Mouse (Mus musculus) neural tube, embryonic 11.5 days (tissue): ENCODE data around the gene Pmpcb. TPM values are rescaled to one million over a fixed set of nuclear protein-coding genes. Genes with fewer than 3 reads are reported as not detected.

Experiments used
- ATAC-seq: fragments of 200-750 bp; cut with Nextera tagmentation; 2 replicates; pipeline ENCODE4 v1.8.0; 2017; ENCODE audit warnings: moderate number of reproducible peaks, mild to moderate bottlenecking, moderate TSS enrichment, moderate library complexity; ENCODE audit not compliant: insufficient read depth, low FRiP score, low TSS enrichment
- DNase-seq: peaks from one replicate; pipeline ENCODE4 v3.0.0-alpha.2; 2015; ENCODE audit warnings: low spot score
- H3K27ac ChIP-seq: fragments of 300-500 bp; sonication (generic); 2 replicates; pipeline ENCODE4 v1.5.1; 2014; ENCODE audit warnings: low read depth, mild to moderate bottlenecking, low read length
- H3K27me3 ChIP-seq: fragments of 300-500 bp; sonication (generic); 2 replicates; pipeline ENCODE4 v1.6.1; 2014; ENCODE audit warnings: mild to moderate bottlenecking, low read length, mixed read lengths; ENCODE audit not compliant: control insufficient read depth, insufficient read depth
- H3K36me3 ChIP-seq: fragments of 300-500 bp; sonication (generic); 2 replicates; pipeline ENCODE4 v1.6.1; 2014; ENCODE audit warnings: mild to moderate bottlenecking, low read length, moderate library complexity, mixed read lengths; ENCODE audit not compliant: control insufficient read depth, insufficient read depth
- H3K4me1 ChIP-seq: fragments of 300-500 bp; sonication (generic); 2 replicates; pipeline ENCODE4 v1.6.1; 2014; ENCODE audit warnings: low read length, mixed read lengths; ENCODE audit not compliant: control insufficient read depth, insufficient read depth
- H3K4me2 ChIP-seq: fragments of 300-500 bp; sonication (generic); 2 replicates; pipeline ENCODE4 v1.6.1; 2014; ENCODE audit warnings: low read depth, mild to moderate bottlenecking, moderate library complexity
- H3K4me3 ChIP-seq: fragments of 300-500 bp; sonication (generic); 2 replicates; pipeline ENCODE4 v1.5.1; 2014; ENCODE audit warnings: low read depth, low read length
- H3K9ac ChIP-seq: fragments of 300-500 bp; sonication (generic); 2 replicates; pipeline ENCODE4 v1.6.1; 2014; ENCODE audit warnings: mild to moderate bottlenecking, low read length
- H3K9me3 ChIP-seq: fragments of 300-500 bp; sonication (generic); 2 replicates; pipeline ENCODE4 v1.6.1; 2016; ENCODE audit warnings: low read length; ENCODE audit not compliant: control insufficient read depth
- WGBS: fragments of 180-500 bp; shearing (Covaris S2); extraction: QIAGEN DNeasy Blood & Tissue Kit; methylation state at CpG from one replicate; pipeline ENCODE4 v1.1.7; 2014; 5-methylcytosine and 5-hydroxymethylcytosine counted together
- polyA plus RNA-seq: library from polyadenylated mRNA; unstranded; fragments of >200 nt; fragmentation: Nextera tagmentation; extraction: Ambion mirVana; gene quantifications from 2 replicates; pipeline ENCODE4 v1.2.1, GENCODE M21; 2014

The Pmpcb gene
- polyA plus RNA-seq, 1 experiment from 2014 or later, result 96.1 TPM

GRCm38 (mm10) chr5:21802907-21803306, 66.0 kb downstream of the Pmpcb start:
- no peaks in the 10 kb centered on the region for H3K9me3 ChIP-seq
- no peak overlapping the region for H3K27ac ChIP-seq

GRCm38 (mm10) chr5:21803691-21804188, 66.8 kb downstream of the Pmpcb start:
- 90% methylated on average over 12 of the region's 12 CpGs for WGBS
- Histone ChIP-seq H3K4me1 (no peaks in the 10 kb centered on the region), H3K9me3 (no peaks in the 10 kb centered on the region), H3K27me3 (no peaks in the 10 kb centered on the region), H3K9ac (no peak overlapping the region), H3K27ac (no peak overlapping the region), H3K4me3 (no peak overlapping the region), H3K4me2 (no peak overlapping the region), H3K36me3 (peaks cover 9% of the 10 kb centered on the region)
- no peak for ATAC-seq
- DNase-seq, result peak; percentile 7

More at GRCm38 (mm10) chr5:21802907-21803306, 66.0 kb downstream of the Pmpcb start:
- Histone ChIP-seq H3K4me1 (no peaks in the 10 kb centered on the region), H3K4me3 (no peak overlapping the region), H3K4me2 (no peak overlapping the region), H3K27me3 (no peaks in the 10 kb centered on the region), H3K36me3 (peaks cover 9% of the 10 kb centered on the region), H3K9ac (no peak overlapping the region)
- ATAC-seq (no peak), DNase-seq (peak; percentile 7)
- WGBS, result 90% methylated on average over 9 of the region's 9 CpGs

GRCm38 (mm10) chr5:21804837-21805236, 67.9 kb downstream of the Pmpcb start:
- Histone ChIP-seq H3K27me3 (no peaks in the 10 kb centered on the region), H3K27ac (no peak overlapping the region), H3K4me3 (no peak overlapping the region), H3K4me1 (no peaks in the 10 kb centered on the region), H3K9me3 (no peaks in the 10 kb centered on the region), H3K9ac (no peak overlapping the region), H3K4me2 (no peak overlapping the region), H3K36me3 (peaks cover 5% of the 10 kb centered on the region)
- ATAC-seq, result no peak
- 87% methylated on average over 4 of the region's 4 CpGs for WGBS
- peak; percentile 8 for DNase-seq

Other genes starting within 250 kb of the Pmpcb start
- 8.3 and 12.9 TPM in 2 replicates for gene Lrrc17, start 193.6 kb upstream of the Pmpcb start, polyA plus RNA-seq
- not detected in 2 replicates for gene Fbxl13, start 91.5 kb upstream of the Pmpcb start, polyA plus RNA-seq
- 79.2 and 84.5 TPM in 2 replicates for gene Armc10, start 91.3 kb upstream of the Pmpcb start, polyA plus RNA-seq
- 8.7 and 8.8 TPM in 2 replicates for gene Napepld, start 35.7 kb upstream of the Pmpcb start, polyA plus RNA-seq
- 91.2 and 92.4 TPM in 2 replicates for gene Dnajc2, start 48.1 kb downstream of the Pmpcb start, polyA plus RNA-seq
- 245 and 260 TPM in 2 replicates for gene Psmc2, start 48.1 kb downstream of the Pmpcb start, polyA plus RNA-seq
- gene Slc26a5, start 128.5 kb downstream of the Pmpcb start, polyA plus RNA-seq, result 0.08 TPM in 1 of 2 replicates, not detected in the other